15 mouse cellular contexts compared by ENCODE assay signal in the genomic region with DNA sequence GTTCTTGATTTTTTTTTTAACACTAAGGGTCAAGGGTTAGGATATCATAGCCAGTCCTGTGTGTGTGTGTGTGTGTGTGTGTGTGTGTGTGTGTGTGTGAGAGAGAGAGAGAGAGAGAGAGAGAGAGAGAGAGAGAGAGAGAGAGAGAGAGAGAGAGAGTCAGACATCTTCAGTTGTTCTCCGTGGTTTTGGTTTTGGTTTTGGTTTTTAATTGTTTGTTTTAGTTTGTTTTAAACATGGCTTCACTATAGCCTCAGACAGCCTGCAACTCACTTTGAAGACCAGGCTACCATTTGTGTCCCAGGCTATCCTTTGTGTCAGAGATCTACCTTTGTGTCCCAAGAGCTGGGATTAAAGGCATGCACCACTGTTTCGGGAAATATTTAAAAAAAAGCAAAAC.
"Had no signal": no experiment of that assay in that cellular context is flagged by ENCODE, and none has a peak within 500 bp of the region (broad histone marks: within the 10 kb centered on the region; RNA-seq: fewer than 3 reads in every experiment).

No protein-coding gene starts in this region.

- ATAC-seq: liver, embryonic 12.5 days; midbrain, embryonic 15.5 days had no signal

- H3K36me3 ChIP-seq: limb, embryonic 12.5 days; limb, embryonic 15.5 days; liver, embryonic 12.5 days; liver, embryonic 15.5 days; midbrain, embryonic 12.5 days; midbrain, embryonic 15.5 days; neural tube, embryonic 12.5 days; neural tube, embryonic 15.5 days; stomach, embryonic 15.5 days had no signal

- H3K4me2 ChIP-seq: limb, embryonic 12.5 days; limb, embryonic 15.5 days; liver, embryonic 12.5 days; liver, embryonic 15.5 days; midbrain, embryonic 12.5 days; midbrain, embryonic 15.5 days; neural tube, embryonic 12.5 days; neural tube, embryonic 15.5 days; stomach, embryonic 15.5 days had no signal

- H3K4me3 ChIP-seq: limb, embryonic 12.5 days; limb, embryonic 15.5 days; liver, embryonic 12.5 days; liver, embryonic 15.5 days; midbrain, embryonic 12.5 days; midbrain, embryonic 15.5 days; neural tube, embryonic 12.5 days; neural tube, embryonic 15.5 days; stomach, embryonic 15.5 days had no signal

- H3K27ac ChIP-seq: kidney, postnatal 0 days; limb, embryonic 12.5 days; limb, embryonic 15.5 days; liver, embryonic 12.5 days; liver, embryonic 15.5 days; midbrain, embryonic 12.5 days; midbrain, embryonic 15.5 days; neural tube, embryonic 12.5 days; neural tube, embryonic 15.5 days; stomach, embryonic 15.5 days had no signal

- H3K27me3 ChIP-seq: limb, embryonic 12.5 days; limb, embryonic 15.5 days; liver, embryonic 12.5 days; liver, embryonic 15.5 days; midbrain, embryonic 12.5 days; midbrain, embryonic 15.5 days; neural tube, embryonic 12.5 days; neural tube, embryonic 15.5 days; stomach, embryonic 15.5 days had no signal

- H3K9me3 ChIP-seq: limb, embryonic 12.5 days; limb, embryonic 15.5 days; liver, embryonic 12.5 days; liver, embryonic 15.5 days; midbrain, embryonic 12.5 days; midbrain, embryonic 15.5 days; neural tube, embryonic 12.5 days; neural tube, embryonic 15.5 days; stomach, embryonic 15.5 days had no signal

- H3K4me1 ChIP-seq: limb, embryonic 15.5 days; liver, embryonic 12.5 days; liver, embryonic 15.5 days; midbrain, embryonic 12.5 days; midbrain, embryonic 15.5 days; neural tube, embryonic 12.5 days; stomach, embryonic 15.5 days had no signal

- DNase-seq: kidney, adult 18-20 months; kidney, adult 9 months; left cerebral cortex, postnatal 4 days; retina, postnatal 1 day; right cerebral cortex, postnatal 25 days had no signal

- H3K9ac ChIP-seq: limb, embryonic 12.5 days; limb, embryonic 15.5 days; liver, embryonic 12.5 days; liver, embryonic 15.5 days; midbrain, embryonic 12.5 days; midbrain, embryonic 15.5 days; neural tube, embryonic 12.5 days; neural tube, embryonic 15.5 days; stomach, embryonic 15.5 days had no signal
